Mouse (Mus musculus) midbrain, embryonic 16.5 days (tissue): ENCODE data around the gene Dusp13. TPM values are rescaled to one million over a fixed set of nuclear protein-coding genes. Genes with fewer than 3 reads are reported as not detected.

ENCODE experiments used
- ATAC-seq: fragments of 200-750 bp; cut with Nextera tagmentation; 2 replicates; pipeline ENCODE4 v1.8.0; 2017; ENCODE audit warnings: moderate TSS enrichment
- H3K27ac ChIP-seq: fragments of 300-500 bp; sonication (generic); 2 replicates; pipeline ENCODE4 v1.5.1; 2014; ENCODE audit warnings: mild to moderate bottlenecking, low read length, mixed read lengths
- H3K27me3 ChIP-seq: fragments of 300-500 bp; sonication (generic); 2 replicates; pipeline ENCODE4 v1.6.1; 2014; ENCODE audit warnings: low read depth, low read length, mixed read lengths; ENCODE audit not compliant: control insufficient read depth, insufficient read depth
- H3K36me3 ChIP-seq: fragments of 300-500 bp; sonication (generic); 2 replicates; pipeline ENCODE4 v1.6.1; 2014; ENCODE audit warnings: mild to moderate bottlenecking, low read length, moderate library complexity, mixed read lengths; ENCODE audit not compliant: control insufficient read depth, insufficient read depth
- H3K4me1 ChIP-seq: fragments of 300-500 bp; sonication (generic); 2 replicates; pipeline ENCODE4 v1.6.1; 2014; ENCODE audit warnings: mild to moderate bottlenecking, low read length, mixed read lengths; ENCODE audit not compliant: control insufficient read depth, insufficient read depth
- H3K4me2 ChIP-seq: fragments of 300-500 bp; sonication (generic); 2 replicates; pipeline ENCODE4 v1.6.1; 2014; ENCODE audit warnings: mild to moderate bottlenecking, low read length, mixed read lengths
- H3K4me3 ChIP-seq: fragments of 300-500 bp; sonication (generic); 2 replicates; pipeline ENCODE4 v1.5.1; 2014; ENCODE audit warnings: low read depth, mild to moderate bottlenecking, low read length, moderate library complexity, mixed read lengths
- H3K9ac ChIP-seq: fragments of 300-500 bp; sonication (generic); 2 replicates; pipeline ENCODE4 v1.6.1; 2014; ENCODE audit warnings: low read depth, low read length, mixed read lengths
- H3K9me3 ChIP-seq: fragments of 300-500 bp; sonication (generic); replicated peaks from 2 replicates; pipeline ENCODE4 v1.6.1; 2014; ENCODE audit warnings: mild to moderate bottlenecking, low read length, mixed read lengths; ENCODE audit not compliant: control insufficient read depth, poor library complexity, severe bottlenecking
- WGBS: fragments of 180-500 bp; shearing (Covaris S2); extraction: QIAGEN DNeasy Blood & Tissue Kit; methylation state at CpG from one replicate; pipeline ENCODE4 v1.1.7; 2014; 5-methylcytosine and 5-hydroxymethylcytosine counted together
- polyA plus RNA-seq: library from polyadenylated mRNA; unstranded; fragments of >200 nt; fragmentation: Nextera tagmentation; extraction: Ambion mirVana; gene quantifications from 2 replicates; pipeline ENCODE4 v1.2.1, GENCODE M21; 2015

Gene Dusp13
- polyA plus RNA-seq, 1 experiment from 2014 or later: not detected

DNA sequence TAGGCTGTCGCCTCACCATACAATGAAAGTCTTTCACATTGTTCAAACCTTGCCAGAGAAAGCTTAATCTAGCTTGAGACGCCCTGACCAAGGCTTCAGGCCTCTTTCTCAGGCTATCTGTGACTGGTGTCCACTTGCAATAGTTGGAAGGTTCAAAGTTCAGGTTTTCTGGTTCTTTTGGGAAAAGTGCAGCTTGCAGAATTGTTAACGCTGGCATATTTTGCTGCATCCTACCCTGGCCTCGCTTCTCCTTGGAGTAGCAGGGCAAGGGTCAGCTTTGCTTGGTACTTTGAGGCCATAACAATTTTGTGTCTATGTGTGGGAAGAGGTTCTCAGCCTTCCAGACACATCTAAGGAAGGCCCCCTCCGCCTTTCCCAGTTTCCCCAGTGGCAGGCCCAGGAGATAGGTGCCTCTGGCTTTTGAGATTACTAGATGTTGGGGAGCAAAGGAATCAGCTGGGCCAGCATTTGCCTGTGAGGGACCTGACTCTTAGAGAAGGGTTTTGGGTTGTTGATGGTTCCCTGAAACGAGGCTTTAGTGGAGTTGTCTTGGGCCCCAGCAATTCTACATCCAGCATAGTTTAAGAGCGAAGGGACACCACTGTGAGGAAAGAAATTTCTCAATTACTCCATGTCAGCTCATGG, 54.7 kb downstream of the Dusp13 start:
- Histone ChIP-seq H3K4me1 (no peaks in the 10 kb centered on the region), H3K9ac (no peak overlapping the region), H3K9me3 (no peaks in the 10 kb centered on the region), H3K27ac (no peak overlapping the region), H3K4me3 (no peak overlapping the region), H3K4me2 (no peak overlapping the region), H3K27me3 (no peaks in the 10 kb centered on the region), H3K36me3 (no peaks in the 10 kb centered on the region)
- WGBS: 82% methylated on average over 7 of the region's 7 CpGs
- no peak for ATAC-seq

- Histone ChIP-seq H3K4me2 (no peak overlapping the region), H3K9me3 (no peaks in the 10 kb centered on the region)
- WGBS: 88% methylated on average over 6 of the region's 6 CpGs
These were observed 56.0 kb downstream of the Dusp13 start for GRCm38 (mm10) chr14:21695020-21695419.

GRCm38 (mm10) chr14:21691070-21691469, 59.9 kb downstream of the Dusp13 start:
- 90% methylated on average over 3 of the region's 3 CpGs for WGBS

More at GRCm38 (mm10) chr14:21695020-21695419, 56.0 kb downstream of the Dusp13 start:
- no peaks in the 10 kb centered on the region for H3K36me3 ChIP-seq
- ATAC-seq: no peak
- H3K27me3 ChIP-seq: no peaks in the 10 kb centered on the region
- no peak overlapping the region for H3K9ac ChIP-seq
- H3K4me3 ChIP-seq: no peak overlapping the region
- no peaks in the 10 kb centered on the region for H3K4me1 ChIP-seq
- H3K27ac ChIP-seq: no peak overlapping the region

DNA sequence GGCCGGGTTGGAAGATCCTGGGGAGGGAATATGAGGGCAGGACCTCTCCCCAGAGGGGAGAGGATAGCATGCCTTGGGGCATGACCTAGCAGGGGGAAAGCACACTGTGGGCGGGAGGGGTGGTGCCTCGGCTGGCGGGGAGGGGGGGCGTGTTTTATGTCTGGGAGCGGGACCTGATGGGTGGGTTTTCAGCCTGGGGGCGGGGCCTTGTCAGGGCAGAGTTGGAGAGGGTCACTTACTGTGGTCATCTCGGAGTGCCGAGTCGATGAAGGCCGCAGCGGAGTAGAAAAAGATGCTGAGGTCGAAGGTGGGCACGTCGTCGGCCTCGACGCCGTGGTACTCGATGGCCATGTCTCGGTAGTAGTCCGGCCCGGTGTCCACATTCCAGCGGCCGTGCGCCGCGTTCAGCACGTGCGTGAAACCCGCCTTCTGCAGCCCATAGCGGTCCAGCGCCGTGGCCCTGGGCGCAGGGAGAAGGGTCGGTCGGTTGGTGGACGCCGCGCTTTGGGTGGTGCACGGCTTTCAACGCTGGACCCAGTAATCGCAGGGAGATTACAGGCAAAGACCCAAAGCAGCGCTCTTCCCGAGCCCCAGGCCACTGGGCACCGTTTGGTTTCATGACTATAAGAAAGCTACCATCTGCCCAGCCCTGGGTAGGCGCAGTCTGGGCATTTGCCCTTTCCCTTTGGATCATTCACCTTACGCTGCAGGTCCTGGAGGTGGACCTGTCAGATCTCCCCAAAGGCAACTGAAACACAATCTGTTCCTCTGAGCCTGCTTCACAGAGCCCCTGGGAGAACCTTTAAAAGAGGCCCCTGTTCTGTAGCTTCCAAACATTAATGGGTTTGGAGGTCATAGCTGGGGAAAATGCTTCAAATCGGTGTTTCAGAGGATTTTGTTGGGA, 64.4 kb downstream of the Dusp13 start:
- Histone ChIP-seq H3K9me3 (no peaks in the 10 kb centered on the region), H3K4me1 (peaks cover 11% of the 10 kb centered on the region; the same call in 1 of the 2 replicates), H3K36me3 (no peaks in the 10 kb centered on the region), H3K27ac (no peak overlapping the region), H3K4me3 (peak overlapping the region; percentile 24), H3K9ac (no peak overlapping the region), H3K27me3 (peaks cover 3% of the 10 kb centered on the region), H3K4me2 (peak overlapping the region; percentile 53)
- 7% methylated on average over 48 of the region's 49 CpGs for WGBS
- no peak for ATAC-seq

More at GRCm38 (mm10) chr14:21691070-21691469, 59.9 kb downstream of the Dusp13 start:
- peaks cover 3% of the 10 kb centered on the region for H3K27me3 ChIP-seq
- no peak overlapping the region for H3K4me3 ChIP-seq
- no peaks in the 10 kb centered on the region for H3K9me3 ChIP-seq
- H3K4me2 ChIP-seq: no peak overlapping the region
- H3K36me3 ChIP-seq: no peaks in the 10 kb centered on the region
- H3K4me1 ChIP-seq: peaks cover 6% of the 10 kb centered on the region; the same call in 1 of the 2 replicates
- H3K27ac ChIP-seq: no peak overlapping the region
- no peak overlapping the region for H3K9ac ChIP-seq
- ATAC-seq: no peak

DNA sequence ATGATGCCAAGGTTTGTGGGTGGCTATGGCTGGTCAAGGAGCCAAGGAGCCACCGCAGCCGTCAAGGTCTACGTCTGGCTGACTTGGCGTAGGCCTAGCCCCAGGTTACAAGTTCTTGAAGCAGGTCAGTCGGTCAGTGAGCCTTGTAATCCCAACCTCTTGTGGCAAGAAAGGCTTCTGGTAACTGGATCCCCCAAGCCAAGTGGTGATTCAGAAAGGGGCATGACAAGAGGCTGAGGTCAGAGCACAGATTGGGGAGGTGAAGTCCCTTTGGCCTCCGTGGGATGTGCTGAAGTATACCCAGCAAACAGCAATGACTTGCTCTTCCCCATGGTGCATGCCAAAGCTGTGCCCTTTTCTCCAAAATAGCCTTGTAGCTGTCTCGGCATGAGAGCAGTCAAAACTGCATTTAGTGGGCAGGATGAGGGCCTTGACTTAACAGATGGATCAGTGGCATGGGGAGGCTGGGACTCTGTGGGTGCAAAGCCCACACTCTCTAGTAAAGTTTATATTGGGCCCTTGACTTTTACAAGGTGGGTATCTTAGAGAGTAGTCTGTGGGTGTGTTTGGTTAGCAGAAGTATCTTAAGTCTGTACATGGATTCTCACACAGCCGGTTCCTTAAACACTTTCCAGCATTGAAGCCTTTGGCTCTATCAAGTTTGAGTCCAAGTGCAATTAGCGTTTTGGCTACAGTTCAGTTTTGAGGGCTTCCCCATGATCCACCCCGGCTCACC, 65.4 kb downstream of the Dusp13 start:
- Histone ChIP-seq H3K36me3 (no peaks in the 10 kb centered on the region), H3K4me2 (no peak overlapping the region), H3K27me3 (peaks cover 3% of the 10 kb centered on the region), H3K9me3 (no peaks in the 10 kb centered on the region), H3K4me1 (peaks cover 11% of the 10 kb centered on the region; the same call in 1 of the 2 replicates), H3K4me3 (no peak overlapping the region), H3K27ac (no peak overlapping the region), H3K9ac (no peak overlapping the region)
- no peak for ATAC-seq
- 87% methylated on average over 10 of the region's 10 CpGs for WGBS

DNA sequence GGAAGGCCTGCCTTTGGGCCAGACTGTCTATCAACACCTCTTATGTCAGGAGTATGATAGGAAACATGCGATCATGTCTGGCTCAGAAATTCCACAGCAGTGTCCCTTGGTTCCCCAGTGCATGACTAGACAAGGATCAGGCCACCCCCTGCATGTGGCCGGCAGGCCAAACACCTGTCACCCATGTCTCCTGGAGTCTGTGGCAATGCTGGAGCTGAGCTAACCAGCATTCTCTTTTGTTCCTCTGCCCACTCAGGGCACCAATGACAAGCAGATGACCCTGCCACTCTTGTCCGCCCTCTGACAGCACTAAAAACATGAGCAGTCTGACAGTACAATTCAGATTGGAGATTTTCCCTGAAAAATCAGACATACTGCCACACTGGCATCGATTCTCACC, 67.1 kb downstream of the Dusp13 start:
- H3K27me3 ChIP-seq: peaks cover 3% of the 10 kb centered on the region
- H3K27ac ChIP-seq: no peak overlapping the region
- no peak for ATAC-seq
- WGBS: 69% methylated on average over 4 of the region's 4 CpGs
- no peaks in the 10 kb centered on the region for H3K36me3 ChIP-seq
- no peaks in the 10 kb centered on the region for H3K9me3 ChIP-seq
- no peak overlapping the region for H3K4me3 ChIP-seq
- H3K4me2 ChIP-seq: no peak overlapping the region
- peaks cover 11% of the 10 kb centered on the region; the same call in 1 of the 2 replicates for H3K4me1 ChIP-seq
- H3K9ac ChIP-seq: no peak overlapping the region

Other genes with a start within 250 kb of the Dusp13 start
- gene Dupd1, start 36.6 kb downstream of the Dusp13 start, polyA plus RNA-seq: 0.26 and 0.31 TPM in 2 replicates
- 22.4 TPM in 2 replicates for gene Samd8, start 650 bp downstream of the Dusp13 start, polyA plus RNA-seq
- 291 and 294 TPM in 2 replicates for gene Vdac2, start 74.1 kb upstream of the Dusp13 start, polyA plus RNA-seq
- gene Comtd1, start 97.8 kb upstream of the Dusp13 start, polyA plus RNA-seq: 58.1 and 58.7 TPM in 2 replicates
- gene Zfp503, start 238.4 kb upstream of the Dusp13 start, polyA plus RNA-seq: 4.0 and 4.4 TPM in 2 replicates